Mouse (Mus musculus) retina, postnatal 1 day (tissue): ENCODE data around the gene Slc39a5.

Source experiments
- DNase-seq: peaks from one replicate; pipeline ENCODE4 v3.0.0-alpha.2; 2012

Slc39a5 gene

GRCm38 (mm10) chr10:128401056-128401455 is at the start of gene Slc39a5:
Slc39a5 (minus strand) TSS chr10:128401229.
- DNase-seq: no peak

DNA sequence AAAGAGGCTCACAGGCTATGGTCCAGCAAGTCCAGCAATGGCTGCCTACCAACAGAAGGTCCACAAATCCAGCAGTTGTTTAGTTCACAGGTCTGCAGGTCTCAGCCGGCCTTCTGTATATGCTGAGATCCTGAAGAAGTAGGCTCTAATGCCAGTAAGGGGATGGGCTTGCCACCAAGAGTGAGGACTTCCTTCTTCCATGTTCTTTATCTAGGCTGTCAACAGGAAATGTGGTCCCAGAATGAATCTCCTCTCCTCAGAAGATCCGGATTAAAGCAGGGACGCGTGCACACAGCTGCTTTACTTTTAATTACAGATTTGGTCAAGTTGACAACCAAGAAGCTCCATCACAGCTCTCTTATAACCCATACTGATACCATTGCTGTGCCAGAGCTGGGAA is 44.4 kb upstream of the Slc39a5 start:
- DNase-seq: no peak

DNA sequence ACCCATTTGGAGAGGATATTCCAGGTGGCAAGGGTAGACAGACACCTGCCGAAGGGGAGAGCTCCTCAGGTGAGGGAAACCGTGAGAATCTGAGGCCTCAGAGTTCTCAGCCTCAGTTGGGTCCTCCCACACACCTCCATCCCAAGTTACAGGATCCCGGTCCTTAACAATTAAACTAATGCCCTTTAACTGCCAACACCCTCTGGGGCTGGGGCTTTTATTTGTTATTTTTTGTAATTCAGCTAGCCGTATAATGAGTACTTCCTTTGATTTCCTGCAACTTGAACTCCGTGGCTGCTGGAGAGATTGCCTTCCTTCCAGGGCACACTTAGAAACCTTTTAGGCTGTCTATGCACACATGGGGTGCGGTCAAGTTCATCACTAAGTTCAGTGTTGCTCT is 43.3 kb upstream of the Slc39a5 start:
- DNase-seq: no peak

DNA sequence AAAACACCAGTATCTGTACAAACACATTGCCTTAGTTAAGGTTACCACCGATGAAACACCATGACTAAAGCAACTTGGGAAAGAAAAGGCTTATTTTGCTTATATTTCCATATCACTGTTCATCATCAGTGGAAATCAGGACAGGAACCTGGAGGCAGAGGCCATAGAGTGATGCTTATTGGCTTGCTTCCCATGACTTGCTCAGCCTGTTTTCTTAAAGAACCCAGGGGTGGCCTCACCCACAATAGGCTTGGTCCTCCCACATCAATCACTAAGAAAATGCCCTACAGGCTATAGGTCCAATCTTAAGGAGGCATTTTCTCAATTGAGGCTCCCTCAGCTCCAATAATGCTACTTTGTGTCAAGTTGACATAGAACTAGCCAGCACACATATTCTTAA is 41.7 kb upstream of the Slc39a5 start:
- DNase-seq: no peak

GRCm38 (mm10) chr10:128441324-128442119 is 40.5 kb upstream of the Slc39a5 start:
- DNase-seq: no peak

DNA sequence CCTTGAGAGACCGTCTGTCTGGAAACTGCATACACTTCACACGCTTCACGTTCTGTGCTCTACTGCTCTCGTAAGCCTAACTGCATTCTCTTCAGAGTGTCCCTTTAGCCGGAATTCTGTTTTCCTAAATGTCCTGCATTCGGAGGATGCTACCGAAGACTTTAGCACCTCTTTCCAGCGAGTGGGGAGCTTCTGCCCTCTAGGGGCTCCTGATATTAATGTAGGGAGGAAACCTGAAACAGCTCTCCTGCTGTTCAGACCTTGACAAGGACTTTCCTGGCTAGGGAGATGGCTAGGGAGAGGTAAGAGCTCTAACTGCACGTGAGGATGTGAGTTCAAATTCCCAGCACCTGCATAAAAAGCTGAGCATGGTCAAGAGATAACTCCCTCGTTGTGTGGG is 39.4 kb upstream of the Slc39a5 start:
- DNase-seq: peak; percentile 59

GRCm38 (mm10) chr10:128438675-128439279 is 37.7 kb upstream of the Slc39a5 start:
- DNase-seq: no peak

DNA sequence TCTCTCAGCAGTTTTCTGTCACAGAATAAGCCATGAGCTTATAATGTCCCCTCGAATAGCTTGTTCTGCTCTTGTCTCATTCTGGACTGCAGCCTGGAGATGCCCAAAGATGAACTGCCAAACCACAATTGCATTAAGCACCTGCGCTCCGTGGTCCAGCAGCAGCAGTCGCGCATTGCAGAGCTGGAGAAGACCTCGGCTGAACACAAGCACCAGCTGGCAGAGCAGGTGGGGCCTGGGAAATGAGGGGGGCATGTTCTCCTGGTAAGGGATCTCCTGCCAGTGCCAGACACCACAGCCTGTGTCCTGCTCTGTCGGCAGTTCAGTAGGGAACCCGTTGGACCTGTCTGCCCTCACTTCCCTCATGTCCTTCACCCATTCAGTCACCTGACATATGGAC is 35.3 kb upstream of the Slc39a5 start:
- DNase-seq: no peak

GRCm38 (mm10) chr10:128435873-128436272 is 34.8 kb upstream of the Slc39a5 start:
- DNase-seq: no peak

DNA sequence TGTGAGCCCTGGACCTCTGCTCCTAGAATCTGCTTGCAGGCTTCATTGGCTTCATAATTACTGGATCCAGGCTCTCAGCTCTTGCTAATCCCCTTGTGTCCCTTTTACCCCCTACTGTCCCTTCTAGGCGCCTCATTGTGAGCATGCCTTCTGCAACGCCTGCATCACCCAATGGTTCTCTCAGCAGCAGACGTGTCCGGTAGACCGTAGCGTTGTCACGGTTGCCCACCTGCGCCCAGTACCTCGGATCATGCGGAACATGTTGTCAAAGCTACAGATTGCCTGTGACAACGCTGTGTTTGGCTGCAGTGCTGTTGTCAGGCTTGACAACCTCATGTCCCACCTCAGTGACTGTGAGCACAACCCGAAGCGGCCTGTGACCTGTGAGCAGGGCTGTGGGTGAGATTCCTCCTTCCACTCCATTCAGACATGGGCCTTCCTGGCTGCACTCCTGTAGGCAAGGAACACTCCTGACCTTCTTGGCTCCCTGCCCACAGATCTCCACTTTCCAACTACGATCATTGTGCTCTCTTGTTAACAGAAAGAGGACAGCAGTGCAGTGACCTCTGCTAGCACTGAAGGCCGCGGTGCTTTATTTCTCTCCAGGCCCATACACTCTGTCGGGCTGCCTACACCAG is 34.3 kb upstream of the Slc39a5 start:
- peak; percentile 76 for DNase-seq

DNA sequence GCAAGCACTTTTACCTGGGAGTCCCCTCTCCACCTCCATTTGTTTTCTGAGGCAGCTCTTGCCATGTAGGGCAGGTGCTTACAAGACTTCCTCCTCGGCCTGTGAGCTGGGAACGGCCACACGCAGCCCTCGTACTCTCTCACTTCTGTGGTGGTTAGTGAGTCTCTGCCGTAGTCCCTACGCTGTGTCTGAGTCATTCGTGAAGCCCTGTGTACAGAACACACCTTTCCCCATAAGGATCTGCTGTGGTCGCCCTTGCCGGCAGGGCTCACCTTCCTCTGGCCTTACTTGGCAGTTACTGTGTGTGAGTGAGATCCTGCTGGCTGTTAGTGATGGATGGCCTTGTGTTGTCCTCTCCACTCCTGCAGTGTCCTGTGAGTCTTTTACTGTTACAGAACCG is 33.7 kb upstream of the Slc39a5 start:
- DNase-seq: no peak

GRCm38 (mm10) chr10:128433417-128433816 is 32.4 kb upstream of the Slc39a5 start:
- no peak for DNase-seq

- no peak for DNase-seq
Measured at GRCm38 (mm10) chr10:128429454-128429853, 28.4 kb upstream of the Slc39a5 start.

DNA sequence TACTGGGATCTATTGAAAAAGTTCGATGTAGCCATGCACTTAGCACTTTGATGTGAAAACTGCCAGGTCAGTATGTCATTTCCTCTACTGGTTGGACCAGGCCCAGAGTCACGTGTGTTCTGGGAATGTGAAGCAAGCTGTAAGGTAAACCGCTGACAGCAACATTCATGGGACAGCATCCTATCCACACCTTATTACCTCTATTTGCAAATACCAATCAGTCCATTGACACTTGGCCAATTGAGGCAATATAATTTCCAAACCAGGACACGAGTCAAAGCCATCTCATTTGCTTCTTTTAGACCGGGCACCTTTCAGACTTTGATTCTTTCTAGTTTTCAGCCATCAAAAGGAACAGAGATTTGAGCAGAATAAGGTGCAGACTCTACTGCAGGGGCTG is 28.0 kb upstream of the Slc39a5 start:
- DNase-seq: no peak

DNA sequence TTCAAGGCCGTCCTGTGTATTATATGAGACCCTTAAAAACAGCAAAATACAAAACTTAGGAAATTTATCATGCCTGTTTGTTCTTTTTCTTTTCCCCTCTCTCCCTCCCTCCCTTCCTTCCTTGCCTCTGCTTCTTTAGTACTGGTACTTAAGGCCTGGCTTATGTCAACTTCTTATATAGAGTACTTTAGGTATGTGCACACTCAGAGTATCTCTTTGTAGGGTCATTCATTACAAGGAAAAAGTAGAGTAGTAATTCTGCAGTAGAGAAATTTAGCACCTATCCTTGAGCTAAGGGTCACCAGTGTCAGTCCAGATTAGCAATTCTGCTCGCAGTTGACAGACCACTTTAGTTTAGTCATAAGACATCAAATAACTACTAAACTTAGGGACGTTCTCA is 24.2 kb upstream of the Slc39a5 start:
- DNase-seq: no peak

- no peak for DNase-seq
Measured at GRCm38 (mm10) chr10:128424604-128425003, 23.6 kb upstream of the Slc39a5 start.

DNA sequence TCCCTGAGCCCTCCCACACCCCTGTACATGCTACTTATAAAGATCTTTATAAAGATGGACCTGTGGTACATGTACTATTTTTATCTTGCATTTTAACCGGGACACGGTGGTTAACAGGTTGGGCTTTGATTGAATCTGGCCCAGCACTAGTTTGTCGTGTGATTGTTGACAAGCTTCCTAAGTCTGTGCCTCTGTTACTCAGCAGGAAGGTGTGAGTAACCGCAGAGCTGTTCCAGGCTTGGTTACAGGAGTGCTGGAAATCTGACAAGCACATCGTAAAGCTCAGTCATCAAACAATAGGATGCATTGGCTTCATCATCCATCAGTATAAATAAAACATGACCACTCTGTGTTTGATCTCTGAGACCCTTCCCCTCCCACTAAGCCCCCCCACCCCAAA is 21.4 kb upstream of the Slc39a5 start:
- DNase-seq: no peak

DNA sequence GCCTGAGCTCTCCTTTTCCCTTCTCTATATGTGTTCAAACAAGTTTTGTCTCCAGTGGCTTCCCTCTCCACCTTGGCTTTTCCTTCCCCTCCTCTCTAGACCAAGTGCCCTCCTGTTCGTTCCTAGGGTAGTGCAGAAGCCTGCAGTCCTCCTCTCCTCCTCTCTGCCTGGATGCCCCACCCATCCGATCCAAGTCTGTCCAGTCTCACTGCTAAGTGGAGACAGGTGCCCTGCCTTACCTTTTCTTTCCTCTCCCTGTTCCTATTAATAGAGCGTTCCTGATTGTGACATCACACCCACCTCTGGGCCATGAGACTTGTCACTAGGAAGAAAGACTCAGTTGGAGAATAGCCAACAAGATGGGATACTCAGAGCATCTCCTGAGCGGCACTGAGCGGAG is 13.8 kb upstream of the Slc39a5 start:
- DNase-seq: no peak

DNA sequence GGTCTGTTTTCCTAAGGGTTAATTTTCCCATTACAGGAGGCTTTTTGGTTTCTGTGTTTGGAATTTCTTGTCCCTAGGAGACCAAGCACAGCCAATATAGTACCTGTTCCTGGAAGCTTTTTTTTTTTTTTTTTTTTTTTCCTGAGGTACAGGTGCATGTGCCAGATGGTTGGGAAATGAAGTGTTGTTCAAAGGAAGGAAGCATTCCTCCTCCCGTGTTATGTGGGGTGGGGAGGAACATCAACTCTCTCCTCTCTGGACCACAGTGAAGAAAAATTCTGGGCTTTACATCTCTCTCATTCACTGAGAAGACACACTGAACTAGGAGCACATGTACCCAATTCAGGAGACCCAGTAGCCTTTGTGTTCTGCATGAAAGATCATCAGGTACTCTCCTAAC is 12.0 kb upstream of the Slc39a5 start:
- DNase-seq: no peak

GRCm38 (mm10) chr10:128412558-128412957 is 11.5 kb upstream of the Slc39a5 start:
- no peak for DNase-seq

DNA sequence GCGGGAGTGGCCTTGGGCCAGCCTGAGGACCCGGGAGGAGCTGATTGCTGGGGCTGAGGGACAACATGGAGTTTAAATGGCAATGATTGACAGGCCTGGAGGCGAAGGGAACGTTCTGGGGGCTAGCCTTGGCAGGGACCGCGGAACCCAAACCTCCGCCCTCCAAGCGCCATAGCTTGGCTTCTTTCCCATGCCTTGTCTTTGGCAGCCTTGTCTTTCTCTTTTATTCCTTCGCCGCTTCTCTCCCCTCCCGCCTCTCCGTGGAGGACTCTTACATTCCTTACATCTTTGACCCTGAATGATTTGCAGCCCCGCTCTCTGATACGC is 11.0 kb upstream of the Slc39a5 start:
- DNase-seq: no peak

GRCm38 (mm10) chr10:128411211-128412054 is 10.4 kb upstream of the Slc39a5 start, which contains the start of the genes Nabp2 and Rnf41:
Nabp2 (minus strand) TSS chr10:128411492.
Rnf41 (plus strand) TSS chr10:128411657.
- DNase-seq: peak; percentile 98

DNA sequence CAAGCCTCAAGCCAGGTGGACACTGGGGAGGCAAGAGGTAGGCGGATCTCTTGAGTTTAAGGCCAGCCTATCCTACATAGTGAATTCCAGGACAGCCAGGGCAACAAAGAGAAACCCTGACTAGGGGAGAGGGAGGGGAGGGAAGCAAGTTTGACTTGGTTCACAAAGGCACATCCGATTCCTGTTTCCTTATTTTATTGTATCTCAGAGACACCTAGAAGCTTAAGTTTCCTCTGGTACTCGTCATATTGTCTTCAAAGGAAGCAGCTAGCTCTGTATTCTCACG is 9.5 kb upstream of the Slc39a5 start:
- DNase-seq: no peak
